Mouse (Mus musculus): Measurements from ENCODE around the gene Sept9. TPM values are rescaled to one million over a fixed set of nuclear protein-coding genes. Genes with fewer than 3 reads are reported as not detected.
A peak's percentile ranks its signal among the peaks of the same experiment; 100 is the strongest.

Sept9 gene
- polyA plus RNA-seq, 1 experiment from 2014 or later, result 179 TPM

DNA sequence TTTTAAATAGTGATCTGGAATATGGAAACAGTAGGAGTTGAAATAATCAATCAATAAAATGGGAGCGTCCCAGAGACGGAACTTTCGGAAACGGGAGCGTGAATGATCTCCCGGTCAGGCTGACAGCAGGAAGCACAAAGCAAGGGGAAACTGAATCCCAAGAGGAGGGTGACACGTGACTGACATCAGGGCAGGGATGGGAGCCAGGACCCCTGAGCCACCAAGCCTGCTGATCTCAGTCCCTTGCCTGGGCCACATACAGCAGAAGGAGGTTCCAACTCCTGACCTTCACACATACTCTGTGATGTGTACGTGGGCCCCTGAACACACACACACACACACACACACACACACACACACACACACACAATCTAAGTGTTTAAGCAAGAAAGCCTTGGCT, 37.9 kb upstream of the Sept9 start:
- 74% methylated on average over 8 of the region's 8 CpGs for WGBS
- Histone ChIP-seq H3K36me3 (peaks cover 43% of the 10 kb centered on the region), H3K9me3 (peaks cover 4% of the 10 kb centered on the region; the same call in 1 of the 2 replicates), H3K27ac (no peak overlapping the region), H3K4me3 (no peak overlapping the region), H3K4me2 (replicated peaks) (no peak overlapping the region), H3K4me1 (peaks cover 30% of the 10 kb centered on the region), H3K9ac (no peak overlapping the region), H3K27me3 (no peaks in the 10 kb centered on the region)
- ATAC-seq (ENCODE audit: low FRiP score, low read depth), result no peak

DNA sequence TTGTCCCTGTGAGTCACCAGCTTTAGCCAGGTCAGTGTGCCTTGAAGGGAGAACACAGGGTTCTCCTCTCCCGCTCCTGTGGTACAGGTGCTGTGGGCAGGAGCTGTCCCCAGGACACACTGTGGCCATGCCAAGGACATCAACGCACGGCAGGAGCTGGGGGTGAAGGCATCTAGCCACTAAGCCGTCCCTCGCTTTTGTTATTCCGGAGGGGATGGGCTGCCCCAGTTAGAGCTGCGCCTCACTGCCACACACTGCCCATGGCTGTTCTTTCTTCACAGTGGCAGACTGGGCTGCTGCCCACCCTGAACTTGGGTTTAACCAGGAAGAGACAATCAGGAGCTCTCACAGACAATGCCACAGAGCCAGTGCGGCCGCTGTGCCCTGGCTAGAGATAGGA, 36.4 kb upstream of the Sept9 start:
- no peak overlapping the region for H3K27ac ChIP-seq
- 0 out of 2 replicates have a peak overlapping the region, but pooled peaks have one; percentile 4 for H3K9ac ChIP-seq
- no peaks in the 10 kb centered on the region for H3K27me3 ChIP-seq
- ATAC-seq (ENCODE audit: low FRiP score, low read depth), result no peak
- H3K9me3 ChIP-seq, result peaks cover 4% of the 10 kb centered on the region; the same call in 1 of the 2 replicates
- H3K36me3 ChIP-seq, result peaks cover 28% of the 10 kb centered on the region
- peaks cover 20% of the 10 kb centered on the region for H3K4me1 ChIP-seq
- WGBS, result 76% methylated on average over 9 of the region's 9 CpGs
- no peak overlapping the region for H3K4me3 ChIP-seq
- H3K4me2 ChIP-seq (replicated peaks), result no peak overlapping the region

DNA sequence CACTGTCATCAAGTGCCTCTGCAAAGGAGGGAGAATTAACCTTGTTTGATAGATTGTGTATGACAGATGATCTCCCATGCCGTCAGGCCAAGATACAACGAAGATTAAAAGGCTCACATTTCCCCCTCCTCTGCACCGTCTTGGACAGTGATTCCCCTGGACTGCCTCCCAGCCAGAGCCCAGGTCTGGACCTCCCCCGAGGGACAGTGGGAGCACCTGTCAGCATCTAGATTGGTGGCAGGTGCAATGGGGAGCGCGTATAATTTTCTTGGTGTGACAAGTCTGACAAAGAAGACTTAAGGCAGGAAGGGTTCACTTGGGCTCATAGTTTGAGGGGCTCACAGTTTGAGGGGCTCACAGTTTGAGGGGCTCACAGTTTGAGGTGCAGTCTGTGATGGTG, 35.7 kb upstream of the Sept9 start:
- peaks cover 20% of the 10 kb centered on the region for H3K4me1 ChIP-seq
- 82% methylated on average over 6 of the region's 6 CpGs for WGBS
- H3K4me2 ChIP-seq (replicated peaks), result no peak overlapping the region
- H3K27me3 ChIP-seq, result no peaks in the 10 kb centered on the region
- ATAC-seq (ENCODE audit: low FRiP score, low read depth), result no peak
- H3K9ac ChIP-seq, result no peak overlapping the region
- peaks cover 4% of the 10 kb centered on the region; the same call in 1 of the 2 replicates for H3K9me3 ChIP-seq
- H3K27ac ChIP-seq, result no peak overlapping the region
- H3K36me3 ChIP-seq, result peaks cover 21% of the 10 kb centered on the region
- H3K4me3 ChIP-seq, result no peak overlapping the region

DNA sequence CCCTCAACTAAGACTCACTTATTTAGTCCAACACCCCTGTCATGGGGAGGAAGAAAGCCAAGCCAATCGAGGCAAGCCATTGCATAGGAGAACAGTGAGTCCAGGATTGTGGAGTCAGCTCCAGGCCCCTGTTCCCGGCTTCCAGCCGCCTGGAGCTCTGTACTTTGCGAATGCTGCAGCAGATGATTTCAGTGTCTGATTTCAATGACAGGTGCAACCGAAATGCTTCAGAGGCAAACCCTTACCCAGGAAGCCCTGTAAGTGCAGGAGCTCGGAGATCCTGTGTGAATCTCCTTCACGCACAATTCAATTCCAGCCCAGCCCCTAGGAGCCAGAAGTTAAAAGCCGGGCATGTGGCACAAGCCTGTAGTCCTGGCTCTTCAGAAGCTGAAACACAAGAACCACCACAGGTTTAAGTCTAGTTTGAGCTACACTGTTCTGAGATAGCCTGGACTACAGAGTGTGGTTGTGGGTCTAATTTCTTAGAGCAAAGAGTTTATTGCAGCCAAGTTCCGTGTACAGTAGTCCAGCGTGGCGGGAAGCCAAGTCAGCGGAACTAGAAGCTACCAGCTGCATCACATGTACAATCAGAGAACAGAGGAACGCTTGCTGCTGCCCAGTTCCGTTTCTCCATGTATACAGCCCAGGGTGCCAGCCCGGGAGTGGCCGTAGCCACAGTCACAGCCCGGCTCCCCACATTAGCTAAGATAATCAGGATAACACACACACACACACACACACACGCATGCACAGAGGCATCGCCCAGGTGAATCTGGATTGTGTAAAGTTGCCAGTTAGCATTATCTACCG, 31.0 kb upstream of the Sept9 start:
- Histone ChIP-seq H3K27me3 (no peaks in the 10 kb centered on the region), H3K9me3 (peaks cover 8% of the 10 kb centered on the region; the same call in 1 of the 2 replicates), H3K27ac (no peak overlapping the region), H3K9ac (no peak overlapping the region), H3K4me3 (no peak overlapping the region), H3K36me3 (no peaks in the 10 kb centered on the region), H3K4me2 (replicated peaks) (no peak overlapping the region), H3K4me1 (peaks cover 19% of the 10 kb centered on the region)
- no peak for ATAC-seq (ENCODE audit: low FRiP score, low read depth)
- WGBS, result 74% methylated on average over 20 of the region's 20 CpGs

DNA sequence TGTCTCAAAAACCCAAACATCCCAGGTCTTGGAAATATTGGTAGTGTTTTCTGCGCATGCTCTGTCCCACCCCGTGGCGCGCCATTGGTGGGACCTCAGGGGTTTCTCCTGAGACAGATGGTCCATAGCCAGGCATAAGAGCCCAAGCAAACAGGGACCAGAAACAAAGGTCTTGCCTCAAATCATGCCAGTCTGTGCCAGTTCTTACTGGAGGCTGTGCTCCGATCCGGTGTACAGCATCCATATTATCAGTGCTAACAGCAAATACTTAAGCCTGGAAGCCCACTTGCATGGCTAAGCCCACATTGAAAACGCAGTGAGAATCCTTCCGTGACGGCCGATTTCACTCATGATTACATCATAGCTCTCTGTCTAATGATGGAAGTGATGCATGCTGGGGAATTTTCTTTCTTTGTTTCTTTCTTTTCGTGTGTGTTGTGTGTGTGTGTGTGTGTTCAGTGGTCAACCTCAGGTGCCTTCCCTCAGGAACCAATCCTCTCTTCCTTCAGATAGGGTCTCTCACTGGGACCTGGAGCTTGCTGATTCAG, 30.3 kb upstream of the Sept9 start:
- H3K4me2 ChIP-seq (replicated peaks), result no peak overlapping the region
- H3K9me3 ChIP-seq, result 0 out of 2 replicates have a peak, but pooled peaks cover 4% of the 10 kb centered on the region
- H3K27me3 ChIP-seq, result no peaks in the 10 kb centered on the region
- 93% methylated on average over 11 of the region's 11 CpGs for WGBS
- ATAC-seq (ENCODE audit: low FRiP score, low read depth), result no peak
- H3K4me3 ChIP-seq, result no peak overlapping the region
- no peaks in the 10 kb centered on the region for H3K36me3 ChIP-seq
- H3K27ac ChIP-seq, result no peak overlapping the region
- no peak overlapping the region for H3K9ac ChIP-seq
- H3K4me1 ChIP-seq, result peaks cover 25% of the 10 kb centered on the region

DNA sequence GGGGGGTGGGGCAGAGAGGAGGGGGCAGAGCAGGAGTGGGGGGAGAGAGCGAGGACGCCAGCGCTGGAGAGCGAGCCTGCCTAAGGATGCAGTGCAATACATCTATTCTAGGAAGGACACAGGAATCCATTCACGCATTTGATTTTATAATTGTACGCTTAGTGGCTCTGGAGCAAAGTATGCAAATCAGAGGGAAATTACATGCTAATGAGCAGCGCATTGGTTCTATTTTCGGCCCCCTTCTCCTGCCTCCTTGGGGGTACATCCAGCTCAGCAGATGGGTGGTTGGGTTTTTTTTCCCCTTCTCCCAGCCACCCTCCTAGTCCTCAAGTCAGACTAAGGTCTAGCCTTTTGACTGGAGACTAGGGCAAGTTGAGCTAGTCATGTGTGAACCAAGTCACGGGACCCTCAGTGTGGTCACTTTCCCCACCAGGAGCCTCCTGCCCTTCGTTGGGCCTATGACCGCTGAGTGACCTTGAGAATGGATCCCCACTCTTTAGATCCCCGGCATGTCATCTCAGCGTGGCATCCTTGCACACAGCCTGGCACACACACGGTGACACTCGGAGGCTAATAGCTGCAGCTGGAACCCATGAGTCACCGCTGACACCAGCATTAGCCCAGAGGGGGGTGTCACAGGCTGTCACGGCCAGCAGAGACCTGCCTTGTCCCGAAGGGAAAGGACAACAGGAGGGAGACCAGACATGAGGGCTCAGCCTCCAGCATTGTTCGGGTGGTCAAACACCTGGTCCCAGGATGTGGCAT, 29.5 kb upstream of the Sept9 start:
- H3K4me3 ChIP-seq, result no peak overlapping the region
- H3K9ac ChIP-seq, result no peak overlapping the region
- no peaks in the 10 kb centered on the region for H3K36me3 ChIP-seq
- peaks cover 34% of the 10 kb centered on the region for H3K4me1 ChIP-seq
- 92% methylated on average over 19 of the region's 19 CpGs for WGBS
- no peak for ATAC-seq (ENCODE audit: low FRiP score, low read depth)
- H3K9me3 ChIP-seq, result 0 out of 2 replicates have a peak, but pooled peaks cover 4% of the 10 kb centered on the region
- no peak overlapping the region for H3K4me2 ChIP-seq (replicated peaks)
- no peaks in the 10 kb centered on the region for H3K27me3 ChIP-seq
- no peak overlapping the region for H3K27ac ChIP-seq

DNA sequence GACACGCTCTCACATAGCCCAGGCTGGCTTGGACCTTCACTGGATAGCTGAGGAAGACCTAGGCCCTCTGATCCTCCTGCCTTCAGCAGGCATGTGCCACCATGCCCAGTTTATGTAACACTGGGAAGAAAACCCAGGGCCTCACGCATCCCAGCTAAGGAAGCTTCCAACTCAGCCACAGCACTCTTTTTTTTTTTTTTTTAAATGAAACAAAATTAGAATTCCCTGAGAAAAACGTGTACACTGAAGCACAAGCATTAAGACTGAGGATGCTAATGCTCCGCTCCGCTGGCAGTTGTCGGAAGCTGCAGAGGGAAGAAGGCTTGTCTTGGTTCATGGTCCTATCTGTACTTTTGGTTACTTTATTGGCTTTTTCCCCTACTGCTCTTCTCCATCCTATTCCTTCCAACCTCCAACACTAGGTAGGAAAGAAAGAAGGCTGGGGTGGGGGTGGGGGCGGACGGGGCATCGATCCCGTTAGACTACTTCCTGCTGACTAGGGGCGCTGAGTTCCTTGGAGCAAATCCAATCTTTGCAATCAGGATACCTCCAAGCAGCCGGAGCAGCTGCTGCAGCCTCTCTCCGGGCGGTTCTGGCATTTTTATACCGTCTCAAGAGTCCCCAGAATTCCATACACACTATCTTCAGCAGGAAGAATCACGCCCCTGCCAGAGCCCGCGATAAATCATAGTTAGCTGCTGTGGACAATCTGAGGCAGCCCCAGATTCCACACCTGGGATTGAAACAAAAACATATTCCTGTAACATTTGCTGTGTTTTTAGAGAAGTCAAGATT, 25.2 kb upstream of the Sept9 start:
- 0 out of 2 replicates have a peak, but pooled peaks cover 4% of the 10 kb centered on the region for H3K9me3 ChIP-seq
- no peaks in the 10 kb centered on the region for H3K36me3 ChIP-seq
- peaks cover 25% of the 10 kb centered on the region for H3K4me1 ChIP-seq
- 0 out of 2 replicates have a peak, but pooled peaks cover 4% of the 10 kb centered on the region for H3K27me3 ChIP-seq
- H3K4me2 ChIP-seq (replicated peaks), result peak overlapping the region; percentile 61
- peak overlapping the region; percentile 60 for H3K9ac ChIP-seq
- peak overlapping the region; percentile 93 for H3K27ac ChIP-seq
- peak; percentile 54; the same call in 1 of the 2 replicates for ATAC-seq (ENCODE audit: low FRiP score, low read depth)
- peak overlapping the region; percentile 37 for H3K4me3 ChIP-seq
- WGBS, result 27% methylated on average over 18 of the region's 18 CpGs

DNA sequence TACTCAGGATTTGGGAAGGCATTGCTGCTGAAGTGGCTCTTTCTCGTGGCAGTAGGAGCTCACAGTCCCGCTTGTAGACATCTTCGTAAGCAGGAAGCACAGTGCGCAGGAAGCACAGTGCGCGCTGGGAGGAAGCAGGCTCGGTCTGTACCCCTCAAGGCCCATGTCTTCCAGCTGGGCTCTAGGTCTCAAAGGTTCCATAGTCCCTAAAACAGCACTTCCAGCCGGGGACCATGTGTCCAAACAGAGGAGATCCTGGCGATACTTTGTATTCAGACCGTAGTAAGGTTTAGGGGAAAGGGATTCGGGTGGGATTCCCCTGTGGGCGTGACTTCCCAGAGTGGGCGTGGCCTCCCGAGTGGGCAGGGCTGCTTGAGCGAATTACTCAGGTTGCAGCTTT, 24.5 kb upstream of the Sept9 start:
- ATAC-seq (ENCODE audit: low FRiP score, low read depth), result 0 out of 2 replicates have a peak, but pooled peaks have one; percentile 30
- Histone ChIP-seq H3K4me2 (replicated peaks) (peak overlapping the region; percentile 61), H3K4me1 (peaks cover 25% of the 10 kb centered on the region), H3K36me3 (no peaks in the 10 kb centered on the region), H3K4me3 (peak overlapping the region; percentile 37), H3K9ac (peak overlapping the region; percentile 60), H3K27ac (peak overlapping the region; percentile 93), H3K27me3 (0 out of 2 replicates have a peak, but pooled peaks cover 4% of the 10 kb centered on the region), H3K9me3 (0 out of 2 replicates have a peak, but pooled peaks cover 4% of the 10 kb centered on the region)
- WGBS, result 31% methylated on average over 15 of the region's 15 CpGs

DNA sequence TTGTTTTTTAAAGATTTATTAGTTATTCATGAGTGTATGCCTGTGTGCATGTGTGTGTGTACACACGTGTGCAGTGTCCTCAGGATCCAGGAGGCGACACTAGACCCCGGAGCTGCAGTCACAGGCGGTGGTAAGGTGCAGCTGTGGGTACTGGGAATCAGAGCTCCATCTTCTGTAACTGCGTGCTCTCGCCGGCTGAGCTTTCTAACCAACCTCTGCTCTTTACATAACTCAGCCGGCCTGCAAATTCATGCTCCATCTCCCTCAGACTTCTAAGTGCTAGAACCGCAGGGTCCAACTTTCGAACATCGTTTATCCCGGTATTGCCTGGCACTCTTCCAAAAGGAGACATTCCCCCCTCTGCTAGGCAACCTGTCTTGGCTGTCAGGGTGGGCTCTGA, 24.0 kb upstream of the Sept9 start:
- Histone ChIP-seq H3K9me3 (peaks cover 10% of the 10 kb centered on the region; the same call in 1 of the 2 replicates), H3K36me3 (no peaks in the 10 kb centered on the region), H3K4me2 (replicated peaks) (peak overlapping the region; percentile 61), H3K9ac (no peak overlapping the region), H3K4me3 (no peak overlapping the region; the same call in 1 of the 2 replicates), H3K27ac (peak overlapping the region; percentile 93; the same call in 1 of the 2 replicates), H3K27me3 (0 out of 2 replicates have a peak, but pooled peaks cover 4% of the 10 kb centered on the region), H3K4me1 (peaks cover 25% of the 10 kb centered on the region)
- ATAC-seq (ENCODE audit: low FRiP score, low read depth), result no peak
- whole genome bisulfite sequencing, result 66% methylated on average over 12 of the region's 12 CpGs

DNA sequence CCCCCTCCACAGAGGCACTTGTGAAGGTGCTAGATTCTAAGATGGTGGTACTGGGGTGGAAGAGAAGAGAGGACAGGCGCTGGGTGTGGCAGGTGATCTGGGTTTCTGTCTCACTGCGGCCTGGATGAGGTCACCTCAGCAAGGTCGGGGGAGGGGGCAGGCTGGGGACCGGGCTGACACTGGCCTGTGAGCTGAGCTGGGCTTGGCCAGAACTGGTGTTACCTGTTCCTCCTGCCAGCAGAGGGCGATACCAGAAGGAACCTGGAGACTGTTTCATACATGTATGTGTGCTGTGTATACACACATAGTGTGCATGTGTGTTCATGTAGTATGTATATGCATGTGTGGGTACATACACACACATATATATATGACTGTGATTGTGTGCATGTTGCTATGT, 23.2 kb upstream of the Sept9 start:
- Histone ChIP-seq H3K27ac (no peak overlapping the region; the same call in 1 of the 2 replicates), H3K36me3 (no peaks in the 10 kb centered on the region), H3K4me2 (replicated peaks) (no peak overlapping the region), H3K4me1 (peaks cover 25% of the 10 kb centered on the region), H3K9ac (no peak overlapping the region), H3K9me3 (peaks cover 10% of the 10 kb centered on the region), H3K27me3 (0 out of 2 replicates have a peak, but pooled peaks cover 4% of the 10 kb centered on the region), H3K4me3 (no peak overlapping the region)
- ATAC-seq (ENCODE audit: low FRiP score, low read depth), result no peak
- WGBS, result 32% methylated on average over 5 of the region's 5 CpGs

DNA sequence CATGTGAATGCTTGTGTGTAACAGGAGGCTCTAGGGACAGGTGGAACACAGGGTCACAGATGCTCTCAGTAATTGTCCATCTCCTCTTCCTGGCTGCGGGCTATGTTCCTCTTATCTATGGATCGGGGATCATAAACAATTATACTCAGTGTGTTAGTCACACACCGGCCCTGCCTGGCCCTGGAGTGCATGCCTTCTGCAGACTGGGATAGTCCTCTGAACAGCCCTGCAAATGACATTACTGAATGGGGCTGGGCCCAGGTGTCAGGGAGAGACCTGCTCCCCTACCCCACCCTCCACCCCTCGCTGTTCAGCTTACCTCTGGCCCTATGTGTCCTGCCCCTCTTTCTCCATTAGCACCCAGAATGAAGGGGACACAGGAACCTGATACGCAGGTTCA, 22.6 kb upstream of the Sept9 start:
- Histone ChIP-seq H3K9ac (no peak overlapping the region), H3K4me3 (no peak overlapping the region), H3K4me1 (peaks cover 25% of the 10 kb centered on the region), H3K36me3 (no peaks in the 10 kb centered on the region), H3K9me3 (peaks cover 16% of the 10 kb centered on the region), H3K27ac (no peak overlapping the region), H3K27me3 (0 out of 2 replicates have a peak, but pooled peaks cover 4% of the 10 kb centered on the region), H3K4me2 (replicated peaks) (no peak overlapping the region)
- ATAC-seq (ENCODE audit: low FRiP score, low read depth), result 0 out of 2 replicates have a peak, but pooled peaks have one; percentile 29
- 79% methylated on average over 5 of the region's 5 CpGs for WGBS
